Mouse (Mus musculus) testis, postnatal 10 days (tissue): ENCODE data around the gene Dst.

ENCODE experiments used
- DNase-seq: peaks from one replicate; pipeline ENCODE4 v3.0.0; 2021; ENCODE audit warnings: low spot score

The Dst gene

GRCm38 (mm10) chr1:34102604-34103003, 194.6 kb downstream of the Dst start:
- no peak for DNase-seq

GRCm38 (mm10) chr1:34103176-34103575, 195.2 kb downstream of the Dst start:
- no peak for DNase-seq

- DNase-seq: no peak
Observed at GRCm38 (mm10) chr1:34103713-34104172, 195.7 kb downstream of the Dst start.

- DNase-seq: no peak
Observed at GRCm38 (mm10) chr1:34104846-34105245, 196.8 kb downstream of the Dst start.

GRCm38 (mm10) chr1:34106606-34107005, 198.6 kb downstream of the Dst start:
- DNase-seq: no peak

GRCm38 (mm10) chr1:34107076-34107475, 199.1 kb downstream of the Dst start:
- no peak for DNase-seq

- no peak for DNase-seq
Observed at GRCm38 (mm10) chr1:34109599-34110210, 201.7 kb downstream of the Dst start.

- DNase-seq: no peak
Observed at GRCm38 (mm10) chr1:34110862-34111261, 202.8 kb downstream of the Dst start.

GRCm38 (mm10) chr1:34111954-34112353, 203.9 kb downstream of the Dst start:
- no peak for DNase-seq

GRCm38 (mm10) chr1:34116444-34116843, 208.4 kb downstream of the Dst start:
- no peak for DNase-seq

- DNase-seq: no peak
Observed at GRCm38 (mm10) chr1:34117056-34117455, 209.0 kb downstream of the Dst start.

GRCm38 (mm10) chr1:34117709-34118108, 209.7 kb downstream of the Dst start:
- DNase-seq: no peak

- DNase-seq: no peak
Observed at GRCm38 (mm10) chr1:34120066-34120465, 212.0 kb downstream of the Dst start.

- DNase-seq: no peak
Observed at GRCm38 (mm10) chr1:34120602-34121001, 212.6 kb downstream of the Dst start.

GRCm38 (mm10) chr1:34121157-34122015, 213.4 kb downstream of the Dst start:
- peak; percentile 89 for DNase-seq

GRCm38 (mm10) chr1:34122198-34122597, 214.2 kb downstream of the Dst start:
- DNase-seq: no peak

GRCm38 (mm10) chr1:34122905-34123304, 214.9 kb downstream of the Dst start:
- DNase-seq: no peak

- DNase-seq: no peak
Observed at GRCm38 (mm10) chr1:34123334-34123733, 215.3 kb downstream of the Dst start.

GRCm38 (mm10) chr1:34124376-34124775, 216.4 kb downstream of the Dst start:
- no peak for DNase-seq

- no peak for DNase-seq
Observed at GRCm38 (mm10) chr1:34125148-34125547, 217.1 kb downstream of the Dst start.

- no peak for DNase-seq
Observed at GRCm38 (mm10) chr1:34127714-34128474, 219.9 kb downstream of the Dst start.

GRCm38 (mm10) chr1:34128796-34129195, 220.8 kb downstream of the Dst start:
- DNase-seq: no peak

- DNase-seq: no peak
Observed at GRCm38 (mm10) chr1:34129691-34130090, 221.7 kb downstream of the Dst start.
